Mouse (Mus musculus): ENCODE data around the gene Olfr1066. TPM values are rescaled to one million over a fixed set of nuclear protein-coding genes. Genes with fewer than 3 reads are reported as not detected.
A peak's percentile ranks its signal among the peaks of the same experiment; 100 is the strongest.
"Not testable (repeated sequence)": the region's sequence is repeated elsewhere in the genome, so short reads cannot be mapped to it uniquely, and the experiment has no call there.

Olfr1066 gene
- not detected for total RNA-seq (2021)
- long read RNA-seq, experiment 1, result 0 reads
- long read RNA-seq, experiment 2, result 0 reads

DNA sequence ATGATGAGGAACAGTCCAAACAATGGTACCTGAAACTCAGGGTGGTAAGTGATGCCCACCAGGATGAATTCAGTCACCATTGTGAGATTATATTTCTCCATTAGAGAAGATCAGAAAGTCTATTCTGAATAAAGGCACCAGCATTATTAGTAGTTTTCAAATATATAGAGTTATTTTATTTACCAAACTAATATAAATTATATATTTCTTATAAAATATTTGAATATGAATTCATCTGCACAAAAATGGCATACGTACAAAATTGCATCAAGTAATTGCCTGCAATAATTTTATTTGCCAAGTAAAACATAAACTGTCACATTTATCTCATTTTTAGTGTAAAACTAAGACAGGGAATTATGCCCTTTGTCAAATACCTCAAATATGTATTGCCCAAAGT, at the start of gene Olfr1066:
Gene Olfr1066 (minus strand): TSS at position 101 of the 400 bp plus-strand sequence.
- no peak for DNase-seq (ENCODE audit: low spot score in 2 of 2)
- intact Hi-C loops (cut with DNase I), result no loop called here

DNA sequence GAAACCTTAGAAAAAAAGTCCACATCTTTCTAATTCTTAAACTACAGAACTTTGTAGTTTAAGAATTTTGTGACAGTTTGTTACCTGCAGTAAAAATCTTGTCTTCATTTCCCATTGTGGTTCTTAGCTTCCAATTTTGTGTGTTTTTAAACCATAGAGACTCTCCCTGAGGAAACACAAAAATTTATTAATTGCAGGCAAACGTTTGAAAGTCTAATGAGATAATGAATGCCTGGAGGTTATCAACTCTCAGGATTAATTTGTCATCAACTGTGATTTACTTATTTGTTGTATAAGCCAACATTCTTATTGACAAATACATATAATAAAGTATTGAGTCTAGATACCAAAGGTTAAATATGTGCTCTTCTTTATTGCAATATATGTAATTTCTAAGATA, 31.2 kb upstream of the Olfr1066 start, which contains the start of gene Olfr228:
Gene Olfr228 (minus strand): TSS at position 101 of the 400 bp plus-strand sequence.
- intact Hi-C loops (cut with DNase I), result no loop called here
- DNase-seq (ENCODE audit: low spot score in 2 of 2), result no peak

DNA sequence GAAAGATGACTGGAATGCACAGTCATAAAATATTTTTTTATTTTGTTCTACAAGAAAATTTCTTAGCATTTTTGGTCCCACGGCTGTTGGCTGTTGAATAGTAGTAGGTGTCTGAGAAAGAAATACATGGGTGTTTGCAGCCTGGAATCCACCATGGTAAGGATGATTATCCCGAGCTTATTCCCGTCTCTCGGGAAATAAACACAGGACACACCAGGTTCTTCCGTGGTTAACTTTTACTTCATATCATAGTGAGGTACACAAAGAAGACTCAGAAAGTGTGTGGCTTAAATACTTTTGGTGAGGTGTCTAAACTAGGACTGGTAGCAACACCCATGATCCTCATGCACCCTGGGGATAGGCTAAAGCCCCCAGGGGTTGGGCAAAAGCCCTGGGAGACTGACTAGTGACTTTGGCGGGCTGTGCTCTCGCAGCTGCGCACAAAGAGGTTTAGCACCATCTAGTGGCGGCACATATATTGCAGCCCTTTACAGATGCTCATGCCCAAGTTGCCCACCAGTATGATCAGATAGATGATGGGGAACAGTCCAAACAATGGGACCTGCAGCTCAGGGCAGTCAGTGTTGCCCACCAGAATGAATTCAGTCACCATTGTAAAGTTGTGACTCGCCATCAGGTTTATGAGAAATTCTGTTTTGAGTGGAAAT, 8.5 kb upstream of the Olfr1066 start:
- peak; percentile 32 to 65 for DNase-seq (ENCODE audit: low spot score in 2 of 2)
- intact Hi-C loops (cut with DNase I), result loop anchor here (5.0 kb wide), 1 partner anchor 737 kb away; no protein-coding TSS in a partner anchor

DNA sequence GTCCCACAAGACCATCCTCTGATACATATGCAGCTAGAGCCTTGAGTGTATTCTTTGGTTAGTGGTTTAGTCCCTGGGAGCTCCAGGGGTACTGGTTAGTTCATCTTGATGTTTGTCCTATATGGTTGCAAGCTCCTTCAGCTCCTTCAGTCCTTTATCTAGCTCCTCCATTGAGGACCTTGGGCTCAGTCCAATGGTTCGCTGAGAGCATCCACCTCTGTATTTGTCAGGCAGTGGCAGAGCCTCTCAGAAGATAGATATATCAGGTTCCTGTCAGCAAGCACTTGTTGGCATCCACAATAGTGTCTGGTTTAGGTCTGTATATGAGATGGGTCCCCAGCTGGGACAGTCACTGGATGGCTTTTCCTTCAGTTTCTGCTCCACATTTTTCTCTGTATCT, 4.4 kb upstream of the Olfr1066 start:
- DNase-seq (ENCODE audit: low spot score in 2 of 2), result no peak
- intact Hi-C loops (cut with DNase I), result loop anchor here (5.0 kb wide), 1 partner anchor 733 kb away; no protein-coding TSS in a partner anchor

DNA sequence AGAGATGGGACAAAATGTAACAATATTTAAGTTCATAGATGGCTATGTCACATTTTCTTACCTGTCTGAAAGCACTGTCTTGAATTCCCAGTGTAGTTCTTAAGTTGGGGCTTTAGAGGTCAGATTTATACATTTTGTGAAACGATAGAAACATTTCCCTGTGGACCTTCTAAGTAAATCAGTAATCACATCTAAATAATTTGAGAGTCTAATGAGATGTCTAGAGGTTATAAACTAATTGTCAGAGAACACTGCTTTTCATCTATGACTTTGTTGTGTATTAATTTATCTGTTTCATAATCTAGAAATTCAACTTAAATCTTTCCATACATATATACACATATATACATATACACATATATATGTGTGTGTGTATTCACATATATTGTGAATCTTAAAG, 5.6 kb downstream of the Olfr1066 start, which contains the start of gene Olfr1065:
Gene Olfr1065 (minus strand): TSS at position 101 of the 400 bp plus-strand sequence.
- DNase-seq (ENCODE audit: low spot score in 2 of 2); intact Hi-C loops (cut with DNase I): not testable (repeated sequence)

DNA sequence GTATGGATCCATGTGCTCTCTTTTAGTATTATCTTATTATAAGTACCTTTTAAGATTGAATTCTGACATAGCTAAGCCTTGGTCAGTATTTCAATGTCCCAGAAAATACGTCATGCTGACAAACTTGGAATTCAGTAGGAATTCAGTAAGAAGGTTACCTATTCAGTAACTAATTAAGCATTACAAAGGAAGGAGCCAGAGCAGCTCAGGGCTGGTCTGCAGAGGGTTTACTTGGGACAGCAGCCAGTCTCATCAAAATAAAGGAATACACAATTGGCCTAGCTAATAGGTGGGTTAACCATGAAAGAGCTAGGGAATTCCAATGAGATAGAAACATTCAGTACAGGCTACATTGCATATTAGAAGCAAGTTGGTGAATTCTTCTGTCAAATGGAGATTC, 14.0 kb downstream of the Olfr1066 start:
- DNase-seq (ENCODE audit: low spot score in 2 of 2); intact Hi-C loops (cut with DNase I): not testable (repeated sequence)

DNA sequence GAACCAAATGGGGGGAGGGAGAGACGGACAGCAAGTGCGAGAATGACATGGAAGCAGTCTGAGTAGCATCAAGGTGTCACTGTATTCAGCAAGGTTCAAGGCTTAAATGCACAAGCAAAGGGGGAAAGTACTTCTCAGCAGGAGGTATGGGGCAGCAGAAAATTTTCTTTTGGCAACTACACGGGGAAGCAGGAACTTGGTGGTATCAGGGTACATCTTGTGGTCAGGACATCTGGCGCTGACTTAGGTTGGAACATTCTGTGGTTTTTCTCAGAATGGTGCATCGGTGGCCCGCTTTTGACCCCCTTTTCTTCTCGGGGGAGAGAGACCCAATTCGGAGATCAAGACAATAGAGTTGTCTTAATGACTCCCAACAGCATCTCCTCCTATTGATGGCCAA, 27.6 kb downstream of the Olfr1066 start:
- intact Hi-C loops (cut with DNase I); DNase-seq (ENCODE audit: low spot score in 2 of 2): not testable (repeated sequence)

DNA sequence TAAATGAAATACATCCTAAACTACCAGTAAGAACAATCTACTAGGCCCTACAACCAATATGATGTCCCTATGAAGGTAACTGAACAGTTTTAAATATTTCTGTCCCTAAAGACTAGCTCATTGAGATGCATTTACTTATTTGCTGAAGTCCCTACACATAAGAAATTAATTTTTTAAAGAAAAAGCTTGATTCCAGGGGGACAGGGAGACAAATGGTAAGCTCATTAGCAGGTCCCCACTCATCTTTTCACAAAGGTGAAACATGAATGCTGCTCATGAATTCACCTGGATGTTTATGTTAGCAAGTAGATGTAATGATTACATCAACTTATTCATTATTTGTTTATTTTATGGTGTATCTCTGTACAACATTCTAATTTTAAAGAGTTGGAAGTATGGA, 29.4 kb downstream of the Olfr1066 start, which contains the start of gene Olfr1062:
Gene Olfr1062 (minus strand): TSS at position 101 of the 400 bp plus-strand sequence.
- DNase-seq (ENCODE audit: low spot score in 2 of 2); intact Hi-C loops (cut with DNase I): not testable (repeated sequence)

DNA sequence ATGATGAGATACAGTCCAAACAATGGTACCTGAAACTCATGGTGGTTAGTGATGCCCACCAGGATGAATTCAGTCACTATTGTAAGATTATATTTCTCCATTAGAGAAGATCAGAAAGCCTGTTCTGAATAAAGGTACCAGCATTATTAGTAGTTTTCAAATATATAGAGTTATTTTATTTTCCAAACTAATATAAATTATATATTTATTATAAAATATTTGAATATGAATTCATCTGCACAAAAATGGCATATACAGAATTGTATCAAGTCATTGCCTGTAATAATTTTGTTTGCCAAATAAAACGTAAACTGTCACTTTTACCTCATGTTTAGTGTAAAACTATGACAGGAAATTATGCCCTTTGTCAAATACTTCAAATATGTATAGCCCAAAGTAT, 42.1 kb downstream of the Olfr1066 start, which contains the start of gene Olfr1061:
Gene Olfr1061 (minus strand): TSS at position 101 of the 400 bp plus-strand sequence.
- intact Hi-C loops (cut with DNase I), result no loop called here
- DNase-seq (ENCODE audit: low spot score in 2 of 2), result no peak

Other genes starting within 250 kb of the Olfr1066 start
- gene Olfr1046, start 237.0 kb downstream of the Olfr1066 start, total RNA-seq (2021), result not detected
- not detected for gene Olfr1047, start 224.9 kb downstream of the Olfr1066 start, total RNA-seq (2021)
- not detected for gene Olfr1048, start 216.0 kb downstream of the Olfr1066 start, total RNA-seq (2021)
- gene Olfr1049, start 197.9 kb downstream of the Olfr1066 start, total RNA-seq (2021), result not detected
- gene Olfr1051, start 177.2 kb downstream of the Olfr1066 start, total RNA-seq (2021), result not detected
- not detected for gene Olfr1052, start 163.8 kb downstream of the Olfr1066 start, total RNA-seq (2021)
- not detected for gene Olfr1053, start 141.0 kb downstream of the Olfr1066 start, total RNA-seq (2021)
- not detected for gene Olfr1054, start 120.8 kb downstream of the Olfr1066 start, total RNA-seq (2021)
- not detected for gene Olfr1055, start 106.0 kb downstream of the Olfr1066 start, total RNA-seq (2021)
- not detected for gene Olfr1056, start 93.8 kb downstream of the Olfr1066 start, total RNA-seq (2021)
- not detected for gene Olfr1057, start 77.9 kb downstream of the Olfr1066 start, total RNA-seq (2021)
- gene Olfr1058, start 67.7 kb downstream of the Olfr1066 start, total RNA-seq (2021), result not detected
- not detected for gene Olfr1061, start 42.2 kb downstream of the Olfr1066 start, total RNA-seq (2021)
- not detected for gene Olfr1062, start 29.5 kb downstream of the Olfr1066 start, total RNA-seq (2021)
- gene Olfr1065, start 5.7 kb downstream of the Olfr1066 start, total RNA-seq (2021), result not detected
- gene Olfr228, start 31.1 kb upstream of the Olfr1066 start, total RNA-seq (2021), result not detected
- not detected for gene Olfr1076, start 52.2 kb upstream of the Olfr1066 start, total RNA-seq (2021)
- gene Olfr1079, start 86.2 kb upstream of the Olfr1066 start, total RNA-seq (2021), result not detected
- not detected for gene Olfr1080, start 102.0 kb upstream of the Olfr1066 start, total RNA-seq (2021)
- not detected for gene Olfr1082, start 142.7 kb upstream of the Olfr1066 start, total RNA-seq (2021)
- gene Olfr1084, start 183.5 kb upstream of the Olfr1066 start, total RNA-seq (2021), result not detected
- not detected for gene Olfr1085, start 205.8 kb upstream of the Olfr1066 start, total RNA-seq (2021)
- gene Olfr1086, start 223.8 kb upstream of the Olfr1066 start, total RNA-seq (2021), result not detected
- not detected for gene Olfr1087, start 242.1 kb upstream of the Olfr1066 start, total RNA-seq (2021)